Mouse (Mus musculus) c-Kit-positive CD71-negative TER-119-negative erythroid progenitor cells, embryonic 14.5 days (primary cell): ENCODE data around the gene 6430531B16Rik.

Experiments
- DNase-seq: peaks from one replicate; pipeline ENCODE4 v3.0.0-alpha.2; 2013; ENCODE audit warnings: low read depth

6430531B16Rik gene

DNA sequence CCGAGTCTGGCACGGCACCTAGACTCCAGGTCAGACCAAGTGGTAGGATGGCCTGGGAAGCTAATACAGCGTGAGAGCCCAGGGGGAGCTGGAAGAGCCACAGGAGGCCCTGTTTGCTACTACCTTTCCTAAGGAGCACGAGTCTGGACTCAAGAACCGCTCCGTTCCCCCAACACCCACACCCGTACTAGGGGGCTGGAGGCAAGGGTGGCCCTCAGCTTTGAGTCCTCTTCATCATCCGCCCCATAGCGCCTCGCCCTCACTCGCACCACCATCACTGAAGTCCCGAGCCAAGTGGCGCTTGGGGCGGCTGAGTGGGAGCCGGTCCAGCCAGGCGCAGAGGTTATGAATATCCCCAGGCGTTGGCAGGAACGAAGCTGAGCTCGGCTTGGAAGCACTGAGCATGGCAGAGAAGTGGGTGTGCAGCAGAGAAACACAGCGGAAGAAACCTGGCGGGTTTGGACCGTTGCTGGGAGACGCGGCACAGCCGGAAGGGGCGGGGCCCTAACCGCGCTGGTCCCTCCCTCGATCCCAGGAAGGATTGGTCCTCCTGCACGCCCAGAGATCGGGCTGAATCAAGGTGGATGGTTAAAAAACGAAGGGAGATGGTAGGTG is at the start of gene 6430531B16Rik:
TSS of gene 6430531B16Rik (minus strand) at position 478 of the 615 bp plus-strand sequence.
- no peak for DNase-seq

DNA sequence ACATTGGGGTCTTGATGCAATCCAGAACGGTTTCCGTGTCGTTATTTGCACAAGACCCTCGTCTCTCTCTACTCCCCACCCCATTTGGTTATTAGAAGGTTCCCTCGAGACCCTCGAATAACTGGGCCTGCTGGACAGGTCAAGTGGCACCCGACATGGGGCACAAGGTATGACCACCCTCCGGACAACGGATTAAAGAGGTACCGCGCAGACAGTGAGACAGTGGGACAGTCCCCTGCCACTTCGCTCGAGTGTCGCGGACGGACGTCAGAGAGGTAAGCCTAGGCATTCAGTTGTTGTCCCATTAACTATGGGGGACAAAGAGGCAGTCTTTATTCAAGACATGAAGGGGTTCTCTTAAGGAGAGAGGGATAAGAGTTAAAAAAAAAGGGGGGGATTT is 32.8 kb upstream of the 6430531B16Rik start:
- no peak for DNase-seq

DNA sequence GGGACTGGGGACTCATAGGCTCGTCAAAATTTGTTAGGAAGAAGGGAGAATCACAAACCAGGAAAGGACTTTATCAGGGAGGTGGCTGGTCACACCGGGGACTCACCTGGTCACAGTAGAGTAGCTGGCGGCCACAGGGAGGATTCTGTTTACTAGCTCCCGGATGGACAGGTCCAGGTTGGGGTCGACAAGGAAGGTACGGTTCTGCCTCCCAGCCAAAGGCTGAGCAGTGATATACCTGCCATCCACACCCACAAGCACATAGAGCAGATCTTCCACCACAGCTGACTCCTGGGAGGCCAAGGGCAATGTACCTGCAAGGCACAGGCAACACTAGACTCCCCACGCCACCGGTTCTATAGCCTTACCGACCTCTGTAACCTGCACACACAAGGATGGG is 29.2 kb upstream of the 6430531B16Rik start:
- no peak for DNase-seq

DNA sequence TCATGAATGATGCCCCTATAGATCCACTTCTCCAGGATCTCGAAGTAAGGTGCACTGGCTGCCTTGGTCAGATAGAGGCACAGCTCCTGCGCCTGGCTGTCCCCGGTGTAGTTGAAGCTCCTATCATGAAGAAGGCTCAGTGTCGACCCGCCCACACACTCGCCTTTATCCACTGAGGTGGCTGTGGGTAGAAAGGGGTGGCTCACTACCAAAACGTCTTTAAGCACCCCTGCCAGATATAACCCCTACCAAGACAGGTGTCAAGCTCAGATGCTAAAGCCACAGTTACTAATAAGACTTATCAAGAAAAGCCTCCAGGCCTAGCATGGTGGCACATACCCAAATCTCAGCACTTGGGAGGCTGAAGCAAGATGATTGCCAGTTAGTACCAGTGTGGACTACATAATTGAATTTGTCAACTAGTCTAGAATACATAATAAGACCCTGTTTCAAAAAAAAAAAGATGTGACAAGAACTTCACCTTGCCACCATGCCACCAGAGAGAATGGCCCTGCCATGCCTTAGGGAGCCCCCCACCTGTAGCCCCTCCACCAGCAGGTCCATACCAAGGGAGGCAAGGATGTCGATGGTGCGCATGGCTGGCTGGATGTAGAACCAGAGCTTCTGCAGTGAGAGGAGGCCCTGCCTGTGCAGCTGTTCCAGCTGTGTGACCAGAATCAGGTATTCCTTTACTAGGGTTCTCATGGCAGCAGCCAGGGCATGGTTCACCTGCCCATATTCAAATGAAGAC is 28.5 kb upstream of the 6430531B16Rik start:
- DNase-seq: no peak

GRCm38 (mm10) chr7:140004666-140005065 is 26.1 kb upstream of the 6430531B16Rik start:
- DNase-seq: no peak

DNA sequence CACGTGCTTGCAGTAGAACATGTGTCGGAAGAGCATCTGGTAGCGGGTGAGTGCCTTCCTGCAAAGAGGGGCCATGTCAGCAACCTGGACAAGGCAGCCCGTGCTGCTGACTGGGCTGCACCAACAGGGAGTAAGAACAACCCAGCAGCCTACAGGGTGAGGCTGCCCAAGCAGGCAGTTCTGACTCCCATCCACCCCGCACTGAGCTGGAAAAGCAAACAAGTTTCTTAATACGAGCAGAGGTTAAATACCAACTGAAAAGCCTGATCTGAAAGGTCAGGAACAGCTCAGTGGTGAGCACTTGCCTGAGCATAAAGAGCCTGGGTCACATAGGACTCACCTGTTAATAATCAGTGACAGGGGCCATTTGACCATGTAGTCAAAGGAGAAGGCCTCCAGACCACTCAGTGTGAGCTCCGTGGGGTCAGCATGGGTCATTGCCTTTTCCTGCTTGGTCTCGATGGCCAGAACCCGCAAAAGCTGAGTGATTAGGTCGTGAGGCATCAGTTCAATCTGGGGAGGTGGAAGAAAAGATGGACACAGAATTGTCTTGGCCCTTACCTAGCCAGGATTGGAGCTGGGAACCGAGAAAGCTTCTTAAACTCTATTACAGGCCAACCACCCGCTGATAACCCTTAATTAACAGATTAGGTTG is 22.7 kb upstream of the 6430531B16Rik start:
- DNase-seq: no peak

DNA sequence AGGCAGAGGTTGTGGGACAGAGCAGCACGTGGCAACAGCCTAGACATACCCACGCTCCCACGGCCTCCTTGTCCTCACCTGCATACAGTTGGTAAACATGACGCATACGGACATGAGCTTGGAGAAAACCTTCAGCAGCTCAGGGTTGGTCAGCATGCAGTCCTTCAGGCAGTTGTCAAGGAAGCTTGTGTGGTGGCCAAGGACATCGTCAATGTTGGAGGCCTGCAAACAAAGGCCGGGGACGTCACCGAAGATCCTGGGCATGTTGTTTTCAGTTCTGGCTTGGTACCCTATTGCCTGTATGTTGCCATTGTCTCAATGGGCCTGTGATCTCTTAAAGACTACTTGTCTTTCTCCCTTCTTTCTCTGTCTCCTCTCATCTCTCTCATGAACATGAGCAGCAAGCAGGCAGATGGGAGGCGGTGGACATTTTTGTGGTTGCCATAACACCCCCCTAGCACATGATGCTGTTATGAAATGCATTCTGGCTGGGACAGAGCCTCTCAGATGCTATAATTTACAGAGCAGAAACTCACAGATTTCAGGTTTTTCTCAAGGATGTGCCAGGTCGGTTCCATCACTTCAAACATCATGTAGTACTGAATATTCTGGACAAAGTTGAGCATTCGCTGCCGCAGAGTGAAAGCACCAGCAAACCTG is 20.3 kb upstream of the 6430531B16Rik start:
- DNase-seq: no peak

- no peak for DNase-seq
These were observed 16.1 kb upstream of the 6430531B16Rik start for GRCm38 (mm10) chr7:139994676-139995075.

DNA sequence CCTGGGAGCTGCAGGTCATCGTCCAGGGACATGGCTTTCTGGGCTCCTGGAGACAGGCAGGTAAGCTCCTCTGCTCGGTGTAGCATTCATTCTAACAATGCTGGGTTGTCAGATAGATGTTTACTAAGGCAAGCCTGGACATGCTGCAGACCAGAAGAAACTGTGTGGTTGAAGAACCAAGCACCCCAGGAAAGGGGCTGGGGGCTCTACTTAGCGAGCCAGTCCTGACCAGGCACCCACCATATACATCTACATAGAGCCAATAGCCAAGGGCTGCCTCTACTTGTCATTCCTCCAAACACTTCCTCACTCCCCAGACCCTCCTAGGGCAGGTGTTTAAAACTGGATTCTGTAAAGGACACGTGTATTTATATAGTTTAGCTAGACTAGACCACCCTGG is 15.6 kb upstream of the 6430531B16Rik start:
- DNase-seq: no peak

DNA sequence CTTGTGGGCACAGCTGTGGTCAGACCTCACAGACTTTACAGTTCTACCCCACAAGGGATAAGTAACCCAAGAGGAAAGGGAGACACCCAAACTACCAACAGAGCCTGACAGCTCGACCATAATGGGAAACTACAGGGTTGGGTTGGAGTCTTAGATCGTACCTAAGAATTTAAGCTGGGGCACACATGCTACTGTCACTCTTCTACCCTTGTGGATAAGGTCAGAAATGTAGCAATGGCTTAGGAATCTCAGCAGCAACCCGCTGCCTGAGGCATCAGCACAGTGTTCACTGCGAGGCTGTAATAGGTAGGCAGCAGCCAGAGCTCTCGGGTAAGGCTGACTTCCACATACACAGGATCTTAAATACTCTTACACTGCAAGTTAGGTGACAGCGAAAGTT is 15.0 kb upstream of the 6430531B16Rik start:
- no peak for DNase-seq

DNA sequence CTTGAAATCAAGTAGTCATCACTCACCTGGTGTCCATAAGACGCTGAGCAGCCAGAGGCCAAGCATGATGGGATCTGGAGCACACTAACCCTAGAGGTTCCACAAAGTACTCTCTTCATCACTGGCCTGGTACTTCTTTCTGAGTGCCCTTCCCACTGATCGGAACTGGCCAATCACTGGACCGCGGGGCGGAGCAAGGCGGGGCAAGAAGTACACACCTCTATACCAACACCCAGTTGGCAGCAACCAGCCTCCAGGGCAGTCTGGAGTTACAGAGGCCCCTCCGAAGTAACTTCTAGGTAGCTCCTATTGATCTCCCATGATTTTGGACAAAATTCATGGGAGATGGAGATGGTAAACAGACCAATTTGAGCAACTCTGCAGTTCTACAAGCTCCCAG is 13.9 kb upstream of the 6430531B16Rik start, which contains the start of gene Adam8:
TSS of gene Adam8 (minus strand) at position 157 of the 400 bp plus-strand sequence.
- no peak for DNase-seq

DNA sequence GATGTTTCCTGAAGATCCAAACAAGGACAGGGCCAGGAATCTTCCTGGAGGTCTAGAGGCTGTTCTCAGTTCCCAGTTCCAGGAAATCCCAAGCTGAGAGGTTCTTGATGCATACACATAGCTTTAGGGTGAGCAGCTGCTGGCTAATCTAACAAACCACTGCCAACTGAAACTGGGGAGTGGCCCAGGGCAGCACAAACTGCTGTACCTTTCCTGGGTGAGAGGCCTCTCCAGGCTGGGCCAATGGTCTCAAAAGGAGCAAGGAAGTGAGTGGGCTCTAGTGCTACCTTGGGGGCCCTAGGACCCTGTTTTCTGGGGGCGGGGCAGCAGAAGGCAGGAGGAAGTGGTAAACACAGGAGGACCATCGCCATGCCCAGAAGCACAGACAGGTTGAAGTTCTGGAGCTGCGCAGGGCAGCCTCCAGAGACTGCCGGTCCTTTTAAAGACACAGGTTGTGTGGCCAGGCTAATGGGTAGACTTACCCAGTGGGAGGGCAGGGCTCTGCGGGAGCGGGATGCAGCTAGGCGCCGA is 12.4 kb upstream of the 6430531B16Rik start:
- DNase-seq: no peak

DNA sequence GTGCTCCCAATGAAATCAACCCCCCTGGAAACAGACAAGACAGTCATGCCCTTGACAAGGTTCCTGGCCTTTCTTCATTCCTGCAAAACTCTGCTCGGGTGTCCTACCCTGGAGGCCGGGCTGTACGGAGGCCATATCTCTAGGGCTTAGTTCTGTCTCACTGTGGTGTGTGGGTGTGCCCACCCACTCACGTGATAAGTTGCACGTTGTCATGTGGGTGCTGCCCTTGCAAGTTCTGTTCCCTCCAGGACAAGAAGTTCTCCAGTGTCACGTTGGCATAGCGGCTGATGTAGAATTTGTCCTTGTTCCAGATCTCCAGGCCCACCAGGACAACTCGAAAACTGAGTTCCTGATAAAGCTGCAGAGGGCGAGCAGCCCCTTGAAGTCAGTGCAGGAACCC is 9.7 kb upstream of the 6430531B16Rik start:
- no peak for DNase-seq

DNA sequence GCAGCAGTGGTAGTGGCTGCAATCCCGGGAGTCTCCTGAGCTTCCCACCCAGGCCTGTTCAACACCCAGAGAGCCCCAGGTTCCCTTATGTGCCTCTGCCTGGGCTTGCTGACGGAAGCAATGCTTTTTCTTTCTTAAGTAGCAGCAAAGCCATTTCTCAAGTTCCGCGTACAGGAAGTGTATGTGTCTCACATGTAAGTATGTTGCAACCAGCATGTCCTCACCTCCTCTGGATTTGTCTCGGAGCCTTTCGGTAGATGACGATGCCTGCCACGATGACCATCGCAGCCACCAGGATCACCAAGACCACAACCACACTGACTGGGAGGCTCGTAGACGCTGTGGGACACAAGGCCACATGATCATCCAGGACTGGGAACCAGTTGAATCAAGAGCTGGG is 6.0 kb upstream of the 6430531B16Rik start:
- no peak for DNase-seq

GRCm38 (mm10) chr7:139982058-139982457 is 3.5 kb upstream of the 6430531B16Rik start:
- DNase-seq: no peak

- no peak for DNase-seq
These were observed 2.2 kb upstream of the 6430531B16Rik start for GRCm38 (mm10) chr7:139980778-139981177.

DNA sequence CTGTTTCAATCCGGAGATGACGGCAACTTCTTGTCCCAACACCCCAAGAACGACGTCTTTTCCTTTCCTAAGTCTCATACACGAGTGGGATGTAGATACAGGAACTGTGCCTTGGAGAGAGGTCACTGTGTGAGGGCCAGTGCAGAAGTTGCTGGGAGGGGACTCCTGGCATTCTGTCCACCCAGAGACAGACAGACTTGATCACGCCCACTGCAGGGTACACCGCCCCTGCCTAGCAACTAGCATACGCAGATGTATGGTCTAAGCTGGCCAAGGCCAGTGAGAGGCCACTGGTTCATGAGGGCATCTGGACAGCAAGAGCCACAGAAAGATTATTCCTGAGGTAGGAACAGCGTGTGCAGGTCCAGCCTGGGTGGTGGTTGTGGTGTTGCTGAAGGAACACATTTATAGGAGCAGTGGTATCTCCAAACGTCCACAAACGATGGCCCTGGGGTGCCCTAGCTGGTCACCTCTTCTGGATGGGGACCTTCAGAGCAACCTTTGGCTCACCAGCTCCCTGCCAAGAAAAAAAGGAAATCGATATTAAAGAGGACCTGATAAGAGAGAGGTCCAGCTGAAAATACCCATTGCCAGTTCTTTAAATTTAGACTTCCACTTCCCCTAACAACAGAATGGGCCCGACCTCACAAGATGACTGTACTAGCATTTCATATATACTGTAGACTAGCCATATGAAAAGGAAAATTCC is 610 bp upstream of the 6430531B16Rik start:
- DNase-seq: no peak

DNA sequence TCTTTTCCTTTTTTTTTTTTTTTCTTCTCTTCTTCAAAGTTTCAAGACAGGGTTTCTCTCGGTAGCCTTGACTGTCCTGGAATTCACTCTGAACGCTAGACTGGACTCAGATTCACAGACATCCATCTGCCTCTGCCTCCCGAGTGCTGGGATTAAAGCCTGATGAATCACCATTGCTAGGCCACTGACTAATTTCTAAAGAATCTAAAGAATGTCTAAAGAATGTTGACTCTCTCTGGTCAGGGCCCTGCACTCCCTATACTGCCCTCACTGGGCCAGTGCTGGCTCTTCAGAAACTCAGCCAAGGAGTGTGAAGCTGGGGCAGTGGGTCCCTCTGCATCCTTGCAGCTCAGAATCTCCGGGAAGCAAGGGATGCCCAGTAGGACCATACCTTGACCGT is 3.1 kb downstream of the 6430531B16Rik start:
- DNase-seq: no peak

- DNase-seq: no peak
These were observed 4.2 kb downstream of the 6430531B16Rik start for GRCm38 (mm10) chr7:139974307-139974706.

DNA sequence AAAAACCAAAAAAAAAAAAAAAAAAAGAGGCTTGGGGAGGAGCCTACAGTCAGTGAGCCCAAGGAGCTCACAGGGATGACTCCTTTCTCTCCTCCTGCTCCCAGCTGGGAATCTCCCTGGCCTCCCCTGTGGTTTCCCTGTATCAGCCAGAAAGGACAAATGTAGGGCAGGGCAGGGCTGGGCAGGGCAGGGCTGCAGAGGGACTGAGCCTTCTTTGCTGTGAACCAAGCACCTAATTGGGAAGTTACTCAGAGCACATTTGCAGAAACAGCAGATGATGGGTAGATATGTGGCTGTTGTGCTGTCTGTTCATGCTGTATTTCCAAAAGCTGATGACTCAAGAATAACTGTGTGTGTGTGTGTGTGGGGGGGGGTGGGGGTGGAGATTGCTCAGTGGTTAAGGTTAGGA is 5.6 kb downstream of the 6430531B16Rik start:
- no peak for DNase-seq

DNA sequence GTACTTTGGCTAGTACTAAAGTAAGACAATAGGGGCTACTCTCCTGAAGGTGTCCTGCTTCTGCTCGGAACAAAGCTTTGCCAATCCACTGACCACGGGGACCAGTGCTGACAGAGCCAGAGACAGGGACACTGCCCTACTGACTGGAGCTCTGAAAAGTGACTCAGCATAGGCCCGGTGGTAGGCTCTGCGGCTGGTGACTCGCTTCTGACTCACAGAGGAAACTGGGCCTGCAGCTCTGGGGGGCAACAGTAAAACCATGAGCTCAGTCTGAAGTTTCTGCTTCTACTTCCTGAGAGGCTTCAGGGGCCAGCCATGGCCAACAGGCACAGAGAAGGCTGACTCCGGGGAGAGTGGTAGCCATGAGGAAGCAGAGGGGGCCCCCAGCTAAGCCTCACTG is 7.1 kb downstream of the 6430531B16Rik start:
- DNase-seq: no peak

- DNase-seq: no peak
These were observed 7.6 kb downstream of the 6430531B16Rik start for GRCm38 (mm10) chr7:139970979-139971378.
